Mouse (Mus musculus) liver, embryonic 18 days (tissue): ENCODE data around the gene Tmem222. TPM values are rescaled to one million over a fixed set of nuclear protein-coding genes. Genes with fewer than 3 reads are reported as not detected.

Experiments used
- polyA plus RNA-seq: library from polyadenylated mRNA; depleted of rRNA; stranded (reverse); fragments of >200 nt; gene quantifications from 2 replicates; pipeline ENCODE4 v1.2.3, GENCODE M21; 2012; rRNA removed

Gene Tmem222
- polyA plus RNA-seq: 34.4 and 35.4 TPM in 2 replicates

DNA sequence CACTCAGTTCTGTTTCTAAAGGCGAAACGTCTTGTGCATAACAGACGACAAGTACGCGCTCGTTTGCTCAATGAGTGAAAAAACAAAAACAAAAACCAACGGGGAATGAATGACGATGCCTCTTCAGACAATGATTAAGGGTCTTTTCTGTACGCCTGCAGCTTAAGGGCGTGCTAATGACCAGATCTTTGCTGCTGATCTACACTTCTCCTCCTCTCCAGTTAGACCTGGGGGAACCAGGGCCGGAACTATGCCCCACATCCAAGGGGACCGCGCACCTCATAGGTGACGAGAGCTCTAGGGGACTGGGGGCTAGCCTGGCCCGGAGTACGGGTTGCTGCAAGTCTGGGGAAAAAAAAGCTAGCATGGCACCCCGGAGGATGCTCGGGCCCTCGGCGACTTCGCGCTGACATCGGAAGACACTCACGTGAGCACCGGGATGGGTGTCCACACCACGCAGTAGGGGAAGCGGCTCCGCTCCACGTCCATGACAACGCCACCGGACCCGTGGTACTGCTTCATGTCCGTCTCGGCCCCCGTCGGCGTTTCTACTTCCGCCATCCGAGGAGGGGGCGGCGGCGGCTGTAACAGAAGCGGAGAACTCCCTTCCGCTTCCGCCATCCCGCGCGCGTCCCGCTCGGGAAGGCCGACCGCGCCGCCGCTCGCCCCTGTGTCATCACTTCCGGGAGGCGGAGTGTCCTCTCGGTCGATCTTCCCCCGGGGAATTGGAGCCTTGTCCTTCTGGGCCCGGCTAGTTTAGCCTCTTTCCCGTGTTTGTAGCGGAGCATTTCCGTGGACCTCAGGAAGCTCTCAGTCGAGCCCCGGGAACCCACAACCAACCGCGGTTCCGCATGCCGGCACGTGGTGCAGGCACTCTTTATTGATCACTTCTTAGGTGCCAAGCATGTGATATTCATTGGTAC lies at the start of gene Tmem222:
TSS of gene Tmem222 (minus strand) at position 689 of the 923 bp plus-strand sequence.

DNA sequence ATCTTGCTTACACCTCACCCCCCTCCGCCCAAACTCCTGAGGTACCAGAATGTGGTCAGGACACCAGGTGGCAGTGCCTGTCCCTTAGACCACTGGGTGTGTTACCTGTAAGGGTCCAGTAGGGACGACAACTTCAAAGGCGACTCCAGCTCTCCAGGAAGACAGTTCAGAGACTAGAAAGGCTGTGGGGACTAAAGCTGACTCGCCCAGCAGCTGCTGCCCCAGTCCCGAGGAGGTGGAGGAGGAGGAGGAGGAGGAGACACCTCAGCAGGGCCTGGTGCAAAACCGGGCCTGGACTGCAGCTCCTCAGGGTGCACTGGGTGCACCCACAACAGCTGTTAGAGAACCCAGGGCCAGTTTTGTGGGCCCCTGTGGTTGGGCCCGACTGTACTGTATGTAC lies 14.7 kb downstream of the Tmem222 start, which contains the start of gene Sytl1:
TSS of gene Sytl1 (minus strand) at position 232 of the 400 bp plus-strand sequence.

DNA sequence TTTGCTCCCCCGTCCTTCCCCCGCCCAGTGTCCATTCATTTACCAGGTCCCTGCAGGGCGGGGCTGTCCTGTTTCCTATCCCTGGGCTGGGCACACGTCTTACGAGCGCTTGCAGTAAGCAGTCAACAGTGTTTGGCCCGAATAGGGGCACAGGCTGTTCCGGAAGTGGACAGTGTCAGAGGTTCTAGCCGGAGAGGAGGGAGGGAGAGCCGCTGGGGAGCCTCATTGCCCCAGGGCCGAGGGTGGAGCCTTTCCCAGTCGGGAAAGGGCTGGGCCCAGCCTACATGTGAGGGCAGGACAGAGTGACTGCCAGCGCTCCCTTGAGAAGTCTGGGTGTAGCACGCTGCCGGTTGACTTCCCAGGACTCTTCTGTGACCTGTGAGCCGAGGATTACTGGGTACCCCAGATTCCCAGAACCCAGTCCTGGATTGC lies 37.1 kb downstream of the Tmem222 start, which contains the start of gene Map3k6:
TSS of gene Map3k6 (plus strand) at position 329 of the 432 bp plus-strand sequence.

Other genes starting within 250 kb of the Tmem222 start
- gene Wasf2, start 147.3 kb downstream of the Tmem222 start, polyA plus RNA-seq: 10.2 and 12.4 TPM in 2 replicates
- 0.45 and 0.65 TPM in 2 replicates for gene Cd164l2, start 65.7 kb downstream of the Tmem222 start, polyA plus RNA-seq
- gene Gpr3, start 65.3 kb downstream of the Tmem222 start, polyA plus RNA-seq: not detected in 2 replicates
- gene Map3k6, start 37.0 kb downstream of the Tmem222 start, polyA plus RNA-seq: 4.5 and 9.6 TPM in 2 replicates
- 1.3 TPM in 2 replicates for gene Sytl1, start 14.7 kb downstream of the Tmem222 start, polyA plus RNA-seq
- gene Wdtc1, start 75.7 kb upstream of the Tmem222 start, polyA plus RNA-seq: 6.7 and 7.2 TPM in 2 replicates
- 4.9 and 5.6 TPM in 2 replicates for gene Slc9a1, start 91.9 kb upstream of the Tmem222 start, polyA plus RNA-seq
- 0.06 and 0.08 TPM in 2 replicates for gene Tent5b, start 202.3 kb upstream of the Tmem222 start, polyA plus RNA-seq
- 0.17 and 0.52 TPM in 2 replicates for gene Trnp1, start 220.8 kb upstream of the Tmem222 start, polyA plus RNA-seq
- gene Kdf1, start 241.2 kb upstream of the Tmem222 start, polyA plus RNA-seq: 2.4 and 2.5 TPM in 2 replicates